16 mouse cellular contexts compared by ENCODE assay signal in genomic region chr16:76358128-76358748, GRCm38 (mm10). TPM values are rescaled to one million over a fixed set of nuclear protein-coding genes. Genes with fewer than 3 reads are reported as not detected.
DNase-seq lines count a peak whose midpoint lies in the region; ATAC-seq and TF ChIP-seq lines count a peak whose summit lies in the region.
"Had no signal": no experiment of that assay in that cellular context is flagged by ENCODE, and none has a peak within 500 bp of the region (broad histone marks: within the 10 kb centered on the region; RNA-seq: fewer than 3 reads in every experiment).

No protein-coding gene starts in this region.

- H3K9ac ChIP-seq in forebrain, embryonic 13.5 days, result no peak overlapping the region
- H3K9ac ChIP-seq in forebrain, postnatal 0 days, result no peak overlapping the region
- H3K9ac ChIP-seq in limb, embryonic 11.5 days (ENCODE audit: low read length), result no peak overlapping the region
- H3K9ac ChIP-seq: liver, embryonic 15.5 days had no signal

- no peak overlapping the region for H3K4me2 ChIP-seq in forebrain, embryonic 13.5 days
- no peak overlapping the region for H3K4me2 ChIP-seq in forebrain, postnatal 0 days (ENCODE audit: low read depth)
- no peak overlapping the region for H3K4me2 ChIP-seq in limb, embryonic 11.5 days (ENCODE audit: low read depth, severe bottlenecking)
- H3K4me2 ChIP-seq: liver, embryonic 15.5 days had no signal

- peaks cover 13% of the 10 kb centered on the region for H3K4me1 ChIP-seq in forebrain, embryonic 13.5 days
- H3K4me1 ChIP-seq in forebrain, postnatal 0 days (ENCODE audit: insufficient read depth), result no peaks in the 10 kb centered on the region
- peaks cover 7% of the 10 kb centered on the region; the same call in 1 of the 2 replicates for H3K4me1 ChIP-seq in limb, embryonic 11.5 days (ENCODE audit: control insufficient read depth, insufficient read depth, low read length)

- DNase-seq in forebrain, postnatal 0 days, result no peak
- peak; percentile 38 for DNase-seq in Muller cell, postnatal 12 days (ENCODE audit: inconsistent ontology term)
- peak; percentile 14 for DNase-seq in induced T-regulatory cell, adult 2 months (ENCODE audit: low read depth)
- DNase-seq in limb, embryonic 11.5 days (ENCODE audit: low spot score), result peak; percentile 50
- no peak for DNase-seq in thymus, postnatal 36 days
- no peak for DNase-seq in cerebellum, adult 11 months
- DNase-seq: cerebellum, postnatal 10 days; heart, postnatal 4 days; right cerebral cortex, postnatal 25 days had no signal

- H3K27ac ChIP-seq in forebrain, embryonic 13.5 days, result no peak overlapping the region
- H3K27ac ChIP-seq in forebrain, postnatal 0 days (ENCODE audit: low read depth, low read length), result no peak overlapping the region
- H3K27ac ChIP-seq in limb, embryonic 11.5 days (replicated peaks; ENCODE audit: low read depth, low read length), result no peak overlapping the region
- H3K27ac ChIP-seq: heart, embryonic 10.5 days; liver, embryonic 15.5 days; macrophage had no signal

- 0 out of 2 replicates have a peak, but pooled peaks have one; percentile 36 for ATAC-seq in forebrain, embryonic 13.5 days
- no peak for ATAC-seq in forebrain, postnatal 0 days
- peak; percentile 75 for ATAC-seq in limb, embryonic 11.5 days (ENCODE audit: insufficient number of reproducible peaks, low FRiP score, low TSS enrichment, low read depth)
- ATAC-seq in megakaryocyte progenitor cell, adult 5-6 weeks (replicated peaks; ENCODE audit: poor library complexity), result no peak
- ATAC-seq: activated CD4-positive, CD25-positive, alpha-beta regulatory T cell, adult 4 months had no signal

- no peaks in the 10 kb centered on the region for H3K9me3 ChIP-seq in forebrain, embryonic 13.5 days (replicated peaks)
- no peaks in the 10 kb centered on the region for H3K9me3 ChIP-seq in forebrain, postnatal 0 days (ENCODE audit: low read length)
- H3K9me3 ChIP-seq in limb, embryonic 11.5 days (ENCODE audit: control insufficient read depth, low read length), result no peaks in the 10 kb centered on the region
- H3K9me3 ChIP-seq: G1E; heart, embryonic 10.5 days; liver, embryonic 15.5 days had no signal

- TF ChIP-seq CTCF in forebrain, postnatal 0 days (IDR thresholded peaks at IDR 0.05; ENCODE audit: low read depth), result no peak

- no peaks in the 10 kb centered on the region for H3K36me3 ChIP-seq in forebrain, embryonic 13.5 days (ENCODE audit: poor library complexity, severe bottlenecking)
- H3K36me3 ChIP-seq in forebrain, postnatal 0 days (ENCODE audit: insufficient read depth), result no peaks in the 10 kb centered on the region
- no peaks in the 10 kb centered on the region for H3K36me3 ChIP-seq in limb, embryonic 11.5 days (ENCODE audit: control insufficient read depth, insufficient read depth, low read length)
- H3K36me3 ChIP-seq: heart, embryonic 10.5 days had no signal

- no peak overlapping the region for H3K4me3 ChIP-seq in forebrain, embryonic 13.5 days
- H3K4me3 ChIP-seq in forebrain, postnatal 0 days (ENCODE audit: low read depth, low read length), result no peak overlapping the region
- H3K4me3 ChIP-seq in limb, embryonic 11.5 days (ENCODE audit: low read depth, low read length), result no peak overlapping the region
- H3K4me3 ChIP-seq: heart, embryonic 10.5 days; liver, embryonic 15.5 days had no signal

- no peaks in the 10 kb centered on the region for H3K27me3 ChIP-seq in forebrain, embryonic 13.5 days
- no peaks in the 10 kb centered on the region for H3K27me3 ChIP-seq in forebrain, postnatal 0 days (ENCODE audit: insufficient read depth, low read length)
- H3K27me3 ChIP-seq in limb, embryonic 11.5 days (ENCODE audit: control insufficient read depth, insufficient read depth, low read length), result no peaks in the 10 kb centered on the region
- H3K27me3 ChIP-seq: liver, embryonic 15.5 days had no signal

- WGBS in forebrain, embryonic 13.5 days, result 74% methylated on average over 18 of the region's 18 CpGs
- 70% methylated on average over 18 of the region's 18 CpGs for WGBS in forebrain, postnatal 0 days
- 30% methylated on average over 18 of the region's 18 CpGs for WGBS in limb, embryonic 11.5 days

RNA-seq across cellular contexts. Expression of gene Nrip1, which starts 15.4 kb away (rescaled TPM):
- 23.3 and 25.3 TPM in 2 replicates for polyA plus RNA-seq in forebrain, embryonic 13.5 days (2015; fragmentation: Nextera tagmentation; extraction: Ambion mirVana)
- 31.0 and 40.9 TPM in 2 replicates for total RNA-seq in forebrain, postnatal 0 days (2014; rRNA removed)
- 30.0 and 34.8 TPM in 2 replicates for polyA plus RNA-seq in forebrain, postnatal 0 days (2015; fragmentation: Nextera tagmentation; extraction: Ambion mirVana)
- 29.1 and 33.5 TPM in 2 replicates for polyA plus RNA-seq in limb, embryonic 11.5 days (2014; fragmentation: Nextera tagmentation; extraction: Ambion mirVana)
- 18.5 and 24.2 TPM in 2 replicates for total RNA-seq in megakaryocyte progenitor cell, adult 5-6 weeks (2015)
- total RNA-seq in megakaryocyte progenitor cell, adult 5-6 weeks (2017), result 11.0 and 14.3 TPM in 2 replicates

Comparison
In these comparisons a context has a peak if more than half of its experiments do, and no peak if none do; other contexts are left out.
1. ATAC-seq: peak in forebrain, embryonic 13.5 days (single experiment) and limb, embryonic 11.5 days (single experiment); none in forebrain, postnatal 0 days (single experiment) and megakaryocyte progenitor cell, adult 5-6 weeks (single experiment).
2. DNase-seq: peak in Muller cell, postnatal 12 days (single experiment), induced T-regulatory cell, adult 2 months (single experiment) and limb, embryonic 11.5 days (single experiment); none in forebrain, postnatal 0 days (single experiment), thymus, postnatal 36 days (0 of 2) and cerebellum, adult 11 months (single experiment).